Mouse (Mus musculus) myocyte (in vitro differentiated cells): ENCODE measurements around the gene Chd3.

ENCODE experiments used
- MAX ChIP-seq: IDR thresholded peaks from one replicate; pipeline ENCODE4 v1.6.1; 2011; ENCODE audit warnings: low read depth, mild to moderate bottlenecking, control low read depth
- POLR2A ChIP-seq: IDR thresholded peaks from one replicate; pipeline ENCODE4 v1.6.1; 2011; ENCODE audit warnings: low read depth, mild to moderate bottlenecking, control low read depth, moderate library complexity; ENCODE audit not compliant: insufficient read length
- POLR2AphosphoS2 ChIP-seq: IDR thresholded peaks from one replicate; pipeline ENCODE4 v1.6.1; 2011; ENCODE audit warnings: low read depth, control low read depth; ENCODE audit not compliant: insufficient read length
- REST ChIP-seq: IDR thresholded peaks from one replicate; pipeline ENCODE4 v1.6.1; 2011; ENCODE audit warnings: mild to moderate bottlenecking, control low read depth, moderate library complexity; ENCODE audit not compliant: insufficient read depth, insufficient read length
- TCF12 ChIP-seq: IDR thresholded peaks from one replicate; pipeline ENCODE4 v1.6.1; 2011; ENCODE audit warnings: mild to moderate bottlenecking, control low read depth; ENCODE audit not compliant: poor library complexity, insufficient read depth, severe bottlenecking
- TCF3 ChIP-seq: IDR thresholded peaks from one replicate; pipeline ENCODE4 v1.6.1; 2011; ENCODE audit warnings: low read depth, control low read depth; ENCODE audit not compliant: insufficient read length
- USF1 ChIP-seq: IDR thresholded peaks from one replicate; pipeline ENCODE4 v1.6.1; 2011; ENCODE audit warnings: low read depth, mild to moderate bottlenecking, control low read depth, moderate library complexity

- no peak for TF ChIP-seq POLR2A
- TF ChIP-seq TCF12: no peak
- TF ChIP-seq USF1: no peak
- no peak for TF ChIP-seq TCF3
- no peak for TF ChIP-seq MAX
- TF ChIP-seq POLR2AphosphoS2: no peak
- no peak for TF ChIP-seq REST
Observed at GRCm38 (mm10) chr11:69311266-69311665, 57.9 kb downstream of the Chd3 start.
